Mouse (Mus musculus): ENCODE measurements around the gene Rab37.

The Rab37 gene

GRCm38 (mm10) chr11:115202756-115203155 lies 111.5 kb downstream of the Rab37 start:
- DNase-seq = peak in 1 of 2 experiments; percentile 71

- peak; percentile 55 to 57 for DNase-seq
Observed at GRCm38 (mm10) chr11:115208126-115208525, 116.9 kb downstream of the Rab37 start.

DNA sequence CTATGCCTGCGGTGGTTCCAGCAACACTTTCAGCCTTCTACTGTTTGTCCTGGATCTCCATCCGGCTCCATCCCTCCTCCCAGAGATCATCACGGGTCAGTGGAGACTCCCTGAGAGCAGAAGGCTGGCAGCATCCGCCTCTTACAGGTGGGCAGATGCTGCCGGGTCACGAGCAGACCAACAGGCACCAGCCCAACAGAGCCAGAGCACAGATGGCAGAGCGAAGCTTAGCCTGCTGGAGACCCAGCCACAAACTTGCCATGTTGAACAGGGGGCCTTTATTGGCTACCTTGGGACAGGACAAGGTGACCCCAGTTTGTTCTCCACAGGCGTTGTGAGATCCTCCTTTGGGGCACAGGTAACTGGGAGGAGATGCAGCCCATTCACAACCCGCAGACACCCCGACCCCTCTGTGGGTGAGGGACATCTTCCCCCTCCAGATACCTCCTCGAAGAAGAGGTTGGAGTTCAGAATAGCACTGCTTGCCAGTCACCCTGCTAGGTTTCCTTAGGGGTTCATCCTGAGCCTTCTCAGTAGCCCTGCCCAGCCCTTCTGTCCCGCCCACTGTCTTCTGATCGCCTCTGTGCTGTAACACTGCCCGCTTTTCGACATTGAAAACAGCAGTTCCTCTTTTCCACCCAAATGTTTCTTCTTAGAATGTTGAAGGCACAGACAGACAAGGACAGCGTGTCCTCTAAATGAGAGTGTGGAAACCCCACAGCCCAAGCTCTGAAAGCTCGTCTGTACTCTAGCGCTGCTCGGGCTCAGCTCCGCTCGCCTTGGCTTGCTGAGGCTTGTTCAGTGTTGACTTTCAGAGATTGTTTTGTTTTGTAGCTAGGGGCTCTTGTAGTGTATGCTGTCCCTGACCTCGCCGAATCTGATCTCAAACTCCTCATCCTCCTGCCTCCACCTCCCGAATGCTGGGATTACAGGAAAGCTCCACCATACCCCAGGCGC lies 117.8 kb downstream of the Rab37 start:
- peak; percentile 55 to 57 for DNase-seq

DNA sequence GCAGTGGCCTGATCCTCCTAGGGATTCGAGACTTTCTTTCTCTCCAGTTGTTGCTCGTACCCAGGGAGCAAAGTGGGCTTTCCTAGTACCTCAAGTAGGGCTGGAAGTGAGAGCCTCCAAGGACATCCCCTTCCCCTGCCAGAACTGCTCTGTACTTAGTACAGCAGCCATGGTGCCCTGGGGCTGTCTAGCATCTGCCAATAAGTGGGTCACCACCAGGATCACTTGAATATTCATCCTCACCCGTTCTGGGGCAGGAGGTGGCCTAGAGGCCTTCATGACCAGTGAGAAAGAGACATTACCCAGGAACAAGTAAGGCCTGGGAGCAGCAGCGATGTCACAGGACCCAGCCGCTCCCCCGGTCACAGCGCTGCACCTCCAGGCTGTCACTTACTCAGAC lies 118.7 kb downstream of the Rab37 start:
- DNase-seq = peak; percentile 9 to 24
